Mouse (Mus musculus) ES-Bruce4 (cell line): ENCODE measurements at regions not wholly inside any gene's neighbourhood (a gene's known extent, or its start where the extent isn't known, plus 50 kb on each side); places are given as distances from the start of the nearest gene placed in this dataset.

Experiments
- H3K27ac ChIP-seq: 2 replicates; pipeline ENCODE4 v1.5.1; 2012; ENCODE audit warnings: low read length, inconsistent platforms; ENCODE audit not compliant: insufficient read depth
- H3K27me3 ChIP-seq: 2 replicates; pipeline ENCODE4 v1.6.1; 2012; ENCODE audit warnings: mild to moderate bottlenecking, low read length, inconsistent platforms; ENCODE audit not compliant: control insufficient read depth, poor library complexity, insufficient read depth, severe bottlenecking
- H3K36me3 ChIP-seq: 2 replicates; pipeline ENCODE4 v1.6.1; 2012; ENCODE audit warnings: inconsistent platforms, mild to moderate bottlenecking, low read length, moderate library complexity; ENCODE audit not compliant: control insufficient read depth, poor library complexity, insufficient read depth, severe bottlenecking
- H3K4me1 ChIP-seq: one replicate; pipeline ENCODE4 v1.8.1; 2011; ENCODE audit warnings: low read length; ENCODE audit not compliant: control insufficient read depth, insufficient read depth
- H3K4me3 ChIP-seq: 2 replicates; pipeline ENCODE4 v1.5.1; 2011; ENCODE audit warnings: low read depth, mild to moderate bottlenecking, low read length
- H3K9ac ChIP-seq: 2 replicates; pipeline ENCODE4 v1.6.1; 2012; ENCODE audit warnings: low read depth, mild to moderate bottlenecking, inconsistent platforms; ENCODE audit not compliant: poor library complexity, severe bottlenecking
- H3K9me3 ChIP-seq: replicated peaks from 2 replicates; pipeline ENCODE4 v1.6.1; 2012; ENCODE audit warnings: mild to moderate bottlenecking, low read length, inconsistent platforms; ENCODE audit not compliant: control insufficient read depth, poor library complexity, insufficient read depth, severe bottlenecking
- CTCF ChIP-seq: IDR thresholded peaks from one replicate; pipeline ENCODE4 v1.8.1; 2011; ENCODE audit warnings: low read depth, low read length
- EP300 ChIP-seq: IDR thresholded peaks from 2 replicates; pipeline ENCODE4 v1.6.1; 2011; ENCODE audit warnings: low read depth, low read length; ENCODE audit not compliant: insufficient read depth
- POLR2A ChIP-seq: IDR thresholded peaks from one replicate; pipeline ENCODE4 v1.8.1; 2011; ENCODE audit warnings: low read length; ENCODE audit not compliant: insufficient read depth

DNA sequence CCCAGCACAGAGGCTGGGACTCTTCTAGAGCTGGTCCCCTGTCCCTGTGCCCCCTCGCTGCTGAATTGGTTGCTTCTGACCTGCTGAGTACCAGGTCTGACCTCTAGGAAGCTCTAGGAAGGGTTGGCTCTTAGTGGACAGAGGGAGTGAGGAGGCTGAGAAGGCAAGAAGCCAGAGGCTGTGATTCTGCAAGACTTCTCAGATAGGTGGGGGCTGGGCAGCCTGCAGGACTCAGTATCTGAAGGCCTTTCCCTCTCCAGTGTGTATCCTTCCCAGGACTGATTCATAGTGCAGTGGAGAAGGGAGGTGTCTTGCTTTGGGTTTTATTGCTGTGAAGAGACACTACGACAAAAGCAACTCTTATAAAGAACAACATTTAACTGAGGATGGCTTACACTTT is 106.6 kb downstream of the Olfm1 start:
- TF ChIP-seq CTCF (no peak), EP300 (no peak), POLR2A (no peak)
- Histone ChIP-seq H3K9ac (no peak overlapping the region), H3K27me3 (no peaks in the 10 kb centered on the region), H3K4me1 (no peaks in the 10 kb centered on the region), H3K4me3 (no peak overlapping the region), H3K36me3 (no peaks in the 10 kb centered on the region), H3K27ac (no peak overlapping the region), H3K9me3 (no peaks in the 10 kb centered on the region)

DNA sequence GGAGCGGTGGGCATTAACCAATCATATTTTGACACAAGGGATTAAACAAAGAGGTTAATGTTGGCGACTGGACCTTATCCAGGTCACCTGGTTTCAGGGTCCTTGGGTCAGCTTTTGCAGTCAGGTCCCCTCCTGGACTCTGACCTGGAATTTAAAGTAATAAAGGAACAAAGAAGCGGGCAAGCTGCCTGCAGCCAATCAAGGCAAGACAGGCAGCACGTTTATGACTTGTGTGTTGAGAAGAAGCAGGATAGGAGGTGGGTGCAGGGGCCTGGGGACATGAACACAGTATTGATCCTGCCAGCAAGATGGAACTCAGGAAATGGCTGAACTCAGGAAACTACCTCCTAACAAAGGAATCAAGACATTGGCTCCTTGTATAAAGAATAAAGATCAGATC is 108.5 kb downstream of the Olfm1 start:
- no peaks in the 10 kb centered on the region for H3K27me3 ChIP-seq
- H3K9me3 ChIP-seq = no peaks in the 10 kb centered on the region
- TF ChIP-seq EP300 (no peak), POLR2A (no peak), CTCF (no peak)
- no peaks in the 10 kb centered on the region for H3K4me1 ChIP-seq
- H3K9ac ChIP-seq = no peak overlapping the region
- no peak overlapping the region for H3K4me3 ChIP-seq
- no peak overlapping the region for H3K27ac ChIP-seq
- H3K36me3 ChIP-seq = no peaks in the 10 kb centered on the region

DNA sequence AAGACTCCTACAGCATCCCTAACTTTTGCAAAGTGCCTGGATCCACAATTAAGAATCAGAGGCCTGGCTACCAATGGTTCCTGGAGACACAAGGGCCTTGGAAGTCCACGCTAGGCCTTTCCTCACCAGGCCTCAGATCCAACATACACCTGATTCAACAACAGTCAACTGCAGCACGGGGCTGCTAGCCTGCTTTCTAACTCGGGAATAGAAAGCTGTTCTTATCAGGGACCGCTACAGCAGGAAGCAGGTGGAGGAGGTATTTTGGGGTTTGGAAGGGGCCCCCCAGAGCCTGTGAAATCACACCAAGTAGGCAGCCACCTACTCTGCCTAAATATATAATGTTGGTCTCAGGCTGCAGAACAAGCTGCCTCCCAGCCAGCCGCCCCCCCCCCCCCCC is 111.1 kb downstream of the Olfm1 start:
- H3K27ac ChIP-seq = no peak overlapping the region
- H3K36me3 ChIP-seq = no peaks in the 10 kb centered on the region
- TF ChIP-seq POLR2A (no peak), EP300 (no peak), CTCF (no peak)
- H3K9me3 ChIP-seq = no peaks in the 10 kb centered on the region
- H3K9ac ChIP-seq = no peak overlapping the region
- H3K4me1 ChIP-seq = no peaks in the 10 kb centered on the region
- H3K27me3 ChIP-seq = no peaks in the 10 kb centered on the region
- no peak overlapping the region for H3K4me3 ChIP-seq

DNA sequence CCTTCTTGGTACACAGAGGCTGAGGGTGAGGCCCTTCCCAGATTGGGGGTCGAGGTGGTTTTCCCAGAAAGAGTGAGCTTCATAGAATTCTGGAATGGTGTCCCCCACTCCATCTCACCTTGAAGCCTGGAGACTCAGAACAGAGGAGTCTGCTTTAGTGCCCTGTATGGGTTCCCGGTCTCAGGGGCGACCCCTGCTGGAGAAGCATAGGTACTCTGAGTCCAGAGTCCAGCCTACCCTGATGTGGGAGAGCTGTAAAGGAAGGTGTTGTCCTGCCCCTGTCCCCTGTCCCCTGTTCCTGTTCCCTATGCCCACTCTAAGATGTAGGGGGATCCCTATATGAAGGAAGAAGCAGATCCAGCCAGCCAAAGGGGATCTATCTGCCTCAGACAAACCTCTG is 111.9 kb downstream of the Olfm1 start:
- Histone ChIP-seq H3K36me3 (no peaks in the 10 kb centered on the region), H3K4me3 (no peak overlapping the region), H3K4me1 (no peaks in the 10 kb centered on the region), H3K9ac (no peak overlapping the region), H3K27ac (no peak overlapping the region), H3K9me3 (no peaks in the 10 kb centered on the region), H3K27me3 (no peaks in the 10 kb centered on the region)
- TF ChIP-seq CTCF (peak; percentile 69), EP300 (no peak), POLR2A (no peak)

DNA sequence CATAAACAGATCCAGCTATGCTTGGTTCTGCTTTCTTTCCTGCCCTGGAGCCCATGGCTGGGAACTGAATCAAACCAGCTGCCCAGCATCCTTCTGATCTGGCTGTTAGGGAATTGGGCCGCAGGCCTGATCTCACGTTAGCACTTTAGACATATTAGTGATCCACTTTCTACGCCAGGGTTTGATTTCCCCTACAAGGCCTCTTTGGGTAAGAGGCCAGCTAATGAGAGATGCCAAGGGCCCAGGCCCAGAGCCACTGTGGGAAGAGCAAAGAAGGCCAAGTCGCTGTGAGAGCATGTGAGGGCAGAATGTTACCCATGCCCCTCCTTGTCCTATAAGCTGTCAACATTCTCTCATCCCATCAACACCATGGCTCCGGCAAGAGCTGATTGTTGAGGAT is 116.3 kb downstream of the Olfm1 start:
- Histone ChIP-seq H3K27ac (no peak overlapping the region), H3K4me1 (no peaks in the 10 kb centered on the region), H3K27me3 (no peaks in the 10 kb centered on the region), H3K36me3 (no peaks in the 10 kb centered on the region), H3K9me3 (no peaks in the 10 kb centered on the region), H3K4me3 (no peak overlapping the region), H3K9ac (no peak overlapping the region)
- TF ChIP-seq POLR2A = no peak
- no peak for TF ChIP-seq CTCF
- no peak for TF ChIP-seq EP300

DNA sequence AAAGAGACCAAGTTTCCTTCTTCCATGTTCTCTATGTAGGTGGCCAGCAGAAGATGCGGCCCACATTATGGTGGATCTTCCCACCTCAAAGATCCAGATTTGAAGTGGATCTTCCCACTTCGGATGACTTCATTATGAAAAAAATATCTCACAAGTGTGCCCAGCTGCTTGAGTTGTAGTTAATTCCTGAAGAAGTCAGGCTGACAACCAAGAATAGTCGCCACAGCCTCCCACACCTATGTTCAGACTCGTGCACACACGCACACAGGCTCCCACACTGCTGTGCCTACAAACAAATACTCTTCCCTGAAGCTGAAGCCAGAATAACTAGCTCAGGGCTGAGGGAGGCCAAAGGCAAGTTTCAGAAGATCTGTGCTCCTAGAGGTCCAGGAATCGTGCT is 119.4 kb downstream of the Olfm1 start:
- H3K36me3 ChIP-seq = no peaks in the 10 kb centered on the region
- H3K9ac ChIP-seq = no peak overlapping the region
- H3K9me3 ChIP-seq = no peaks in the 10 kb centered on the region
- no peak overlapping the region for H3K4me3 ChIP-seq
- no peaks in the 10 kb centered on the region for H3K27me3 ChIP-seq
- H3K4me1 ChIP-seq = no peaks in the 10 kb centered on the region
- TF ChIP-seq CTCF (no peak), POLR2A (no peak), EP300 (no peak)
- H3K27ac ChIP-seq = no peak overlapping the region
